Mouse (Mus musculus) heart, embryonic 12.5 days (tissue): ENCODE results near the gene Zfp518a. TPM values are rescaled to one million over a fixed set of nuclear protein-coding genes. Genes with fewer than 3 reads are reported as not detected.

ENCODE experiments used
- ATAC-seq: fragments of 200-750 bp; cut with Nextera tagmentation; 2 replicates; pipeline ENCODE4 v1.8.0; 2017; ENCODE audit warnings: moderate TSS enrichment, moderate library complexity; ENCODE audit not compliant: insufficient number of reproducible peaks, low FRiP score
- H3K27ac ChIP-seq: fragments of 300-500 bp; sonication (generic); 2 replicates; pipeline ENCODE4 v1.5.1; 2016; ENCODE audit warnings: mild to moderate bottlenecking, moderate library complexity; ENCODE audit not compliant: poor library complexity, severe bottlenecking
- H3K27me3 ChIP-seq: fragments of 300-500 bp; sonication (generic); replicated peaks from 2 replicates; pipeline ENCODE4 v1.6.1; 2016; ENCODE audit warnings: mild to moderate bottlenecking, moderate library complexity
- H3K36me3 ChIP-seq: fragments of 300-500 bp; sonication (generic); 2 replicates; pipeline ENCODE4 v1.6.1; 2016; ENCODE audit warnings: mild to moderate bottlenecking, moderate library complexity
- H3K4me1 ChIP-seq: fragments of 300-500 bp; sonication (generic); replicated peaks from 2 replicates; pipeline ENCODE4 v1.6.1; 2016; ENCODE audit warnings: mild to moderate bottlenecking
- H3K4me2 ChIP-seq: fragments of 300-500 bp; sonication (generic); 2 replicates; pipeline ENCODE4 v1.6.1; 2016; ENCODE audit warnings: mild to moderate bottlenecking, moderate library complexity
- H3K4me3 ChIP-seq: fragments of 300-500 bp; sonication (generic); 2 replicates; pipeline ENCODE4 v1.5.1; 2016; ENCODE audit warnings: mild to moderate bottlenecking
- H3K9ac ChIP-seq: fragments of 300-500 bp; sonication (generic); 2 replicates; pipeline ENCODE4 v1.6.1; 2016; ENCODE audit warnings: mild to moderate bottlenecking, moderate library complexity
- H3K9me3 ChIP-seq: fragments of 300-500 bp; sonication (generic); replicated peaks from 2 replicates; pipeline ENCODE4 v1.6.1; 2016; ENCODE audit warnings: mild to moderate bottlenecking, moderate library complexity
- WGBS: fragments of 180-500 bp; shearing (Covaris S2); methylation state at CpG from one replicate; pipeline ENCODE4 v1.1.7; 2016; 5-methylcytosine and 5-hydroxymethylcytosine counted together
- polyA plus RNA-seq: library from polyadenylated mRNA; unstranded; fragments of >200 nt; fragmentation: Nextera tagmentation; extraction: Ambion mirVana; gene quantifications from 2 replicates; pipeline ENCODE4 v1.2.1, GENCODE M21; 2016

The Zfp518a gene
- polyA plus RNA-seq, 1 experiment from 2014 or later = 9.2 TPM

DNA sequence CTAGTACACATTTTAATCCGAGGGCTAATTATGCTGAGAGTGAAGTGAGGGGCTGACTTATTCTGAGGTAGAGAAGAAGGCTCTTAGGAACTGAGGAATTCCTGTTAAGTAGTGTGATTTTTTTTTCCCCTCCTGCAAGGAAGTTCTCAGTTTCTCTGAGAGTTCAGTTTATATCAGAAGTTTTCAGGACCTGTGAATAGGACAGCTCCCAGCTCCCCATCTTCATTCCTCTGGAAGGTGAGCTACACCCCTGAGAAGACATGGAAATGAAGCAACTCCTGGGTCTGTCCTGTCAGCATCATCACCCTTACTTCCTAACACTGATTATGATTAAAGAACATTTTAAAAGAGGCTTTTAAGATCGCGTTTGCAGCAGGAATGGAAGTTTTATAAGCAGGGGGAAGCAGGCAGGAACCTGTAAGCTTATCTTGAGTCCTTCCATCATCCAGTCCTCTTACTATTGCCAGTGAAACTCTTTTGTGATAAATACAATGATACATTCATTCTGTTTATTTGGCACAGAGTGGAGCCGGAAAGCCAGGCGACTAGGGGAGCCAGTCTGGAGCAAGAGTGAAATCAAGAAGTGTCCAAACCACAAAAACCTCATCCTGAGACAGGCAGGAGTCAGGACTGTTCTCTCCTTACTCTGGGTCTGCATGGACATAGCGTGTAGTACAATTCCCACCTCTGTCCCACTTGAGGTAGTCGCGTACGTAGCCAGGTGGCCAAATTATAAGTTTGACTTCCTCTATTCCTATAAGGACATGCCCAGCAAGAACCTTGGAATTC lies 37.3 kb downstream of the Zfp518a start:
- Histone ChIP-seq H3K4me2 (no peak overlapping the region), H3K9me3 (no peaks in the 10 kb centered on the region), H3K4me1 (no peaks in the 10 kb centered on the region), H3K36me3 (no peaks in the 10 kb centered on the region), H3K9ac (no peak overlapping the region), H3K27me3 (no peaks in the 10 kb centered on the region), H3K4me3 (no peak overlapping the region), H3K27ac (no peak overlapping the region)
- WGBS = 60% methylated on average over 9 of the region's 9 CpGs
- ATAC-seq = no peak

DNA sequence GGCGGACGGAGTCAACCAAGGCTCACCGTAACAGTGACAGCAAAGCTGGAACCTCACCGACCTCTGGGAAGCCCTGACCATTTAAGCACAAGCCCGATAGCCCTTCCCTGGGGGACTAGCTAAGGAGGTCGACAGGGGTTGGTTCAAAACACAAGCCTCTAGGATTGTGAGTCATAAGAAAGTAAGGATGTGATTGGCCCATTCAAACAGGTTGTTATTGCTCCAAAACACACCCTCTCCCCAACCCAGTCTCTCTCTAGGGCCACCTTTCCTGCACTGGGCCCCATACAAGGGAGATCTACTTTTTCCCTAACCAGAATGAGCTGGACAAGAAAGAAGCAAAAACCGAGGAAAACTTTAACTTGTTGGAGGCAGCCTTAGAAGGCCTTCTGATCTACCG lies 40.9 kb downstream of the Zfp518a start:
- no peaks in the 10 kb centered on the region for H3K36me3 ChIP-seq
- H3K9me3 ChIP-seq = no peaks in the 10 kb centered on the region
- 47% methylated on average over 8 of the region's 8 CpGs for WGBS
- no peaks in the 10 kb centered on the region for H3K27me3 ChIP-seq
- no peak overlapping the region for H3K4me3 ChIP-seq
- H3K27ac ChIP-seq = no peak overlapping the region
- no peaks in the 10 kb centered on the region for H3K4me1 ChIP-seq
- no peak overlapping the region for H3K9ac ChIP-seq
- ATAC-seq = no peak
- H3K4me2 ChIP-seq = no peak overlapping the region

GRCm38 (mm10) chr19:40936038-40936437 lies 41.5 kb downstream of the Zfp518a start:
- no peak overlapping the region for H3K27ac ChIP-seq
- H3K27me3 ChIP-seq = no peaks in the 10 kb centered on the region
- H3K4me2 ChIP-seq = no peak overlapping the region
- no peaks in the 10 kb centered on the region for H3K9me3 ChIP-seq
- ATAC-seq = no peak
- 44% methylated on average over 5 of the region's 5 CpGs for WGBS
- no peaks in the 10 kb centered on the region for H3K36me3 ChIP-seq
- H3K4me1 ChIP-seq = peaks cover 2% of the 10 kb centered on the region
- no peak overlapping the region for H3K9ac ChIP-seq
- no peak overlapping the region for H3K4me3 ChIP-seq

DNA sequence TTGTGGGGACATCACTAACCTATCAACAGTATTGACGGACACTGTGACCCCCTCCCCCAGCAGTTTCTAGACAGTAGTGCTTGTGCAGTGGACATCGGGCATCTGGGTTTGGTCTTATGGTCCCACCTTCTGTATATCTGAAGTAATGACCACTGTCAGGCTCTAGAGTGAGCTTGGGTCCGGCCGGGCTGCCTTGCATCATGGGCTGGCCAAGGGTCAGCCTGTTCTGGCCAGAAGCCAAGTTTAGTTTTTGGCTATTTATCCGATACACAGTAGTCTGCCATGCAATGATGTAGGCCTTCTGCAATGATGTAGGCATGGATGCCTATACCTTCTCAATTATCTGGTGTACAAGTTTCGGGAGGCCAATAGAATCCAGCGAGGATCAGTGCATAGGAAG lies 49.0 kb downstream of the Zfp518a start:
- no peak overlapping the region for H3K9ac ChIP-seq
- no peaks in the 10 kb centered on the region for H3K36me3 ChIP-seq
- no peak overlapping the region for H3K27ac ChIP-seq
- ATAC-seq = no peak
- no peak overlapping the region for H3K4me3 ChIP-seq
- 85% methylated on average over 7 of the region's 7 CpGs for whole genome bisulfite sequencing
- peaks cover 18% of the 10 kb centered on the region for H3K4me1 ChIP-seq
- H3K9me3 ChIP-seq = no peaks in the 10 kb centered on the region
- H3K27me3 ChIP-seq = no peaks in the 10 kb centered on the region
- H3K4me2 ChIP-seq = no peak overlapping the region

- Histone ChIP-seq H3K36me3 (no peaks in the 10 kb centered on the region), H3K27me3 (no peaks in the 10 kb centered on the region), H3K9ac (no peak overlapping the region), H3K27ac (no peak overlapping the region), H3K9me3 (no peaks in the 10 kb centered on the region), H3K4me3 (no peak overlapping the region), H3K4me2 (no peak overlapping the region), H3K4me1 (peaks cover 5% of the 10 kb centered on the region)
- WGBS = 79% methylated on average over 4 of the region's 4 CpGs
- ATAC-seq = no peak
These were observed 52.6 kb downstream of the Zfp518a start for GRCm38 (mm10) chr19:40946937-40947577.

DNA sequence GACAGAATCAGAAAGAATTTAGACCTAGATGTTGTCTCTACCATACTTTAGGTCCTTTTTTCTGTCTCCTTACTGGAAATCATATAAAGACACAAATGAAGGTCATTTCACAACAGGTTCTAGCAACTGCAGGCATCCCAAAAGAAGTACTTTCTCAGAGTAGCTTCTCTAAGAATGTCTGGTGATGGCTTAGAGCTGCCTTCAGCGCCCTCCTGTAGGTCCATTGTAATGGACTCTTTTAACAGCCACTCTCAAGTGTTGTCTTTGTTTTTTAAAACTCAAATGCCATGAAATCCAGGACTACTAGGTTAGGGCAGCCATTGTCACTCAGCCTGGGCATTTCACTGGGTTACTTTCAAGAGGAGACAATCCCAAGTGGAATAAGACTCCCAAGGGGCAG lies 64.5 kb downstream of the Zfp518a start:
- no peak overlapping the region for H3K9ac ChIP-seq
- no peak overlapping the region for H3K4me2 ChIP-seq
- ATAC-seq = no peak
- 42% methylated on average over 1 of the region's 1 CpGs for WGBS
- H3K4me3 ChIP-seq = no peak overlapping the region
- no peaks in the 10 kb centered on the region for H3K36me3 ChIP-seq
- H3K27me3 ChIP-seq = peaks cover 21% of the 10 kb centered on the region
- H3K4me1 ChIP-seq = no peaks in the 10 kb centered on the region
- no peaks in the 10 kb centered on the region for H3K9me3 ChIP-seq
- no peak overlapping the region for H3K27ac ChIP-seq

DNA sequence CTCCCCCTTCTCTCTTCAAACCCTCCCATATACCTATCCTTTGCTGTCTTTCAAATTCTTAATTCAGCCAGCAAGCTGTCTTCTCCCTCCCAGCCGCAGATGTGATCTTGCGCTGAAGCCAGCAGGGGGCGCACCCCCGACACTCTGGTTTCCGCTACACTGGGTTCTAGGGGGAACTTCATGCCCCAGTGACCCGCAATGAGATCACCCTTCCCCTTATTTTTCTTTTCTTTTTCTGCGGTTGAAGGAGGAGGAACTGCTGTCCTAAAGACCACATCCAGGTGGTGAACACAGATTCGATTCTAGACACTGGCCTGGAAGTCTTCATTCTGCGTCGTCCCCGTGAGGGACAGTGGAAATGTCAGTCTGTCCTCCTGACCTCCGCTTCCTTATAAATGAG lies 68.5 kb downstream of the Zfp518a start:
- ATAC-seq = no peak

DNA sequence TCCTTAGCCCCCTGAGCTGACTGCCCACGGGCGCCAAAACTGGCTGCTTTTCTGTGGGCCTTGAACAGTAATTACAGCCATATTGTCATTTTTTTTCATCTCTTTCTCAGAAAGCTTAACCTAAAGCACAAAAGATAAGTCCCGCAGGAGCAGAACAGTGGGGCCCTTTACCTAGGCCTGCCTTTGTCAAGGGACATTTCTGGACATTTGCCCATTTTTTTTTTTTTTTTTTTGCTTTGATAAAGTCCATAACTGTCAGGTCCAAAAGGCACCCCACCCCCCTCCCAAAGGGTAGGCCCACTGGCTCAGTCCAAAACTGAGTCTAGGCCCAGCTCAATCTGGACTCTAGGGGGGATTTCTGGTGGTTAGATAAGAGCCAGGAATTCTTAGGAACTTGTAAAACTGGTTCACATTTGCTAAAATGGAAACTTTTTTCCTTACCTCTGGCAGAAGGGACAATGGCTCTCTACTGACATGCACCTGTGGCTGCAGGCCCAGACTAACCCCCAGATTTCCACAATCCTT lies 69.9 kb downstream of the Zfp518a start:
- H3K4me2 ChIP-seq = no peak overlapping the region
- 56% methylated on average over 3 of the region's 3 CpGs for WGBS
- H3K9ac ChIP-seq = no peak overlapping the region
- no peak overlapping the region for H3K4me3 ChIP-seq
- peaks cover 4% of the 10 kb centered on the region; the same call in 1 of the 2 replicates for H3K4me1 ChIP-seq
- no peaks in the 10 kb centered on the region for H3K9me3 ChIP-seq
- H3K36me3 ChIP-seq = no peaks in the 10 kb centered on the region
- H3K27ac ChIP-seq = no peak overlapping the region
- peaks cover 15% of the 10 kb centered on the region for H3K27me3 ChIP-seq
- ATAC-seq = no peak

More for the DNA sequence above, 68.5 kb downstream of the Zfp518a start:
- no peaks in the 10 kb centered on the region for H3K36me3 ChIP-seq
- peaks cover 20% of the 10 kb centered on the region for H3K27me3 ChIP-seq
- H3K4me1 ChIP-seq = peaks cover 4% of the 10 kb centered on the region; the same call in 1 of the 2 replicates
- no peaks in the 10 kb centered on the region for H3K9me3 ChIP-seq
- H3K4me2 ChIP-seq = no peak overlapping the region
- no peak overlapping the region for H3K27ac ChIP-seq
- H3K9ac ChIP-seq = no peak overlapping the region
- no peak overlapping the region for H3K4me3 ChIP-seq
- 48% methylated on average over 12 of the region's 12 CpGs for whole genome bisulfite sequencing

GRCm38 (mm10) chr19:40964936-40965850 lies 70.7 kb downstream of the Zfp518a start:
- ATAC-seq = no peak
- Histone ChIP-seq H3K4me1 (peaks cover 4% of the 10 kb centered on the region; the same call in 1 of the 2 replicates), H3K27me3 (peaks cover 12% of the 10 kb centered on the region), H3K9me3 (no peaks in the 10 kb centered on the region), H3K4me2 (no peak overlapping the region), H3K9ac (no peak overlapping the region), H3K4me3 (no peak overlapping the region), H3K27ac (no peak overlapping the region), H3K36me3 (no peaks in the 10 kb centered on the region)
- 71% methylated on average over 6 of the region's 6 CpGs for WGBS
